ENCODE assay signal across 17 mouse cellular contexts in genomic region chr2:118029470-118030108, GRCm38 (mm10).
DNase-seq lines count a peak whose midpoint lies in the region; ATAC-seq and TF ChIP-seq lines count a peak whose summit lies in the region.
"Had no signal": no experiment of that assay in that cellular context is flagged by ENCODE, and none has a peak within 500 bp of the region (broad histone marks: within the 10 kb centered on the region; RNA-seq: fewer than 3 reads in every experiment).

No protein-coding gene starts in this region.

- H3K27me3 ChIP-seq in intestine, embryonic 15.5 days (replicated peaks), result no peaks in the 10 kb centered on the region
- no peaks in the 10 kb centered on the region for H3K27me3 ChIP-seq in intestine, postnatal 0 days (replicated peaks; ENCODE audit: control insufficient read depth, insufficient read depth, low read length)
- H3K27me3 ChIP-seq in lung, postnatal 0 days (replicated peaks; ENCODE audit: insufficient read depth, low read length), result no peaks in the 10 kb centered on the region
- H3K27me3 ChIP-seq in intestine, embryonic 16.5 days (replicated peaks; ENCODE audit: control insufficient read depth, insufficient read depth, low read length), result no peaks in the 10 kb centered on the region
- H3K27me3 ChIP-seq: CH12.LX; embryonic facial prominence, embryonic 13.5 days; forebrain, embryonic 13.5 days; heart, embryonic 12.5 days; hindbrain, embryonic 15.5 days; Patski had no signal

- no peak overlapping the region for H3K4me2 ChIP-seq in intestine, embryonic 15.5 days (replicated peaks)
- H3K4me2 ChIP-seq in intestine, postnatal 0 days (replicated peaks; ENCODE audit: low read depth), result no peak overlapping the region
- no peak overlapping the region for H3K4me2 ChIP-seq in lung, postnatal 0 days (replicated peaks; ENCODE audit: low read depth, low read length)
- no peak overlapping the region for H3K4me2 ChIP-seq in intestine, embryonic 16.5 days (ENCODE audit: low read depth, low read length)
- H3K4me2 ChIP-seq: embryonic facial prominence, embryonic 13.5 days; forebrain, embryonic 13.5 days; heart, embryonic 12.5 days; hindbrain, embryonic 15.5 days had no signal

- no peak for TF ChIP-seq EP300 in lung, postnatal 0 days (IDR thresholded peaks at IDR 0.05)

- peak; percentile 56 for DNase-seq in lung, postnatal 0 days (ENCODE audit: low spot score)
- DNase-seq in lung, postnatal 36 days, result no peak
- no peak for DNase-seq in layer of hippocampus, adult 9-10 months (ENCODE audit: low spot score)
- DNase-seq: cerebellum, adult 18-20 months; cerebellum, adult 9-11 months; cerebellum, postnatal 36 days had no signal

- no peak overlapping the region for H3K9ac ChIP-seq in intestine, embryonic 15.5 days
- H3K9ac ChIP-seq in intestine, postnatal 0 days (ENCODE audit: low read depth, low read length), result no peak overlapping the region
- no peak overlapping the region for H3K9ac ChIP-seq in lung, postnatal 0 days (replicated peaks; ENCODE audit: low read depth)
- no peak overlapping the region for H3K9ac ChIP-seq in intestine, embryonic 16.5 days (ENCODE audit: low read depth, low read length)
- H3K9ac ChIP-seq: embryonic facial prominence, embryonic 13.5 days; forebrain, embryonic 13.5 days; heart, embryonic 12.5 days; hindbrain, embryonic 15.5 days had no signal

- H3K4me3 ChIP-seq in intestine, embryonic 15.5 days (replicated peaks), result no peak overlapping the region
- no peak overlapping the region for H3K4me3 ChIP-seq in intestine, postnatal 0 days (ENCODE audit: low read depth, low read length)
- H3K4me3 ChIP-seq in lung, postnatal 0 days (ENCODE audit: low read depth, low read length), result no peak overlapping the region
- H3K4me3 ChIP-seq in intestine, embryonic 16.5 days (ENCODE audit: low read length), result no peak overlapping the region
- H3K4me3 ChIP-seq: embryonic facial prominence, embryonic 13.5 days; forebrain, embryonic 13.5 days; heart, embryonic 12.5 days; hindbrain, embryonic 10.5 days; hindbrain, embryonic 15.5 days had no signal

- ATAC-seq in intestine, embryonic 15.5 days, result 0 out of 2 replicates have a peak, but pooled peaks have one; percentile 43
- ATAC-seq in intestine, postnatal 0 days, result no peak
- ATAC-seq in lung, postnatal 0 days, result peak; percentile 54; the same call in 1 of the 2 replicates
- ATAC-seq in intestine, embryonic 16.5 days, result no peak; the same call in 1 of the 2 replicates
- ATAC-seq: activated CD4-positive, CD25-positive, alpha-beta regulatory T cell, adult 4 months; forebrain, embryonic 13.5 days; Patski had no signal

- WGBS in intestine, embryonic 15.5 days, result 49% methylated on average over 1 of the region's 1 CpGs
- WGBS in intestine, postnatal 0 days, result 54% methylated on average over 1 of the region's 1 CpGs
- WGBS in lung, postnatal 0 days, result 48% methylated on average over 1 of the region's 1 CpGs
- WGBS in intestine, embryonic 16.5 days, result 54% methylated on average over 1 of the region's 1 CpGs

- no peaks in the 10 kb centered on the region for H3K9me3 ChIP-seq in intestine, embryonic 15.5 days
- no peaks in the 10 kb centered on the region for H3K9me3 ChIP-seq in intestine, postnatal 0 days (ENCODE audit: control insufficient read depth)
- no peaks in the 10 kb centered on the region for H3K9me3 ChIP-seq in lung, postnatal 0 days (ENCODE audit: low read length)
- H3K9me3 ChIP-seq in intestine, embryonic 16.5 days (ENCODE audit: control insufficient read depth, low read length), result no peaks in the 10 kb centered on the region
- H3K9me3 ChIP-seq: embryonic facial prominence, embryonic 13.5 days; forebrain, embryonic 13.5 days; heart, embryonic 12.5 days; hindbrain, embryonic 10.5 days; hindbrain, embryonic 15.5 days had no signal

- H3K4me1 ChIP-seq in intestine, embryonic 15.5 days (replicated peaks), result no peaks in the 10 kb centered on the region
- no peaks in the 10 kb centered on the region for H3K4me1 ChIP-seq in intestine, postnatal 0 days (replicated peaks; ENCODE audit: control insufficient read depth, insufficient read depth, low read length)
- no peaks in the 10 kb centered on the region; the same call in 1 of the 2 replicates for H3K4me1 ChIP-seq in lung, postnatal 0 days (ENCODE audit: insufficient read depth, low read depth, low read length)
- H3K4me1 ChIP-seq in intestine, embryonic 16.5 days (ENCODE audit: control insufficient read depth, insufficient read depth, low read length), result no peaks in the 10 kb centered on the region
- H3K4me1 ChIP-seq: forebrain, embryonic 13.5 days; heart, embryonic 12.5 days; hindbrain, embryonic 10.5 days; hindbrain, embryonic 15.5 days had no signal

- no peaks in the 10 kb centered on the region for H3K36me3 ChIP-seq in intestine, embryonic 15.5 days
- H3K36me3 ChIP-seq in intestine, postnatal 0 days (ENCODE audit: control insufficient read depth, insufficient read depth), result no peaks in the 10 kb centered on the region
- no peaks in the 10 kb centered on the region for H3K36me3 ChIP-seq in lung, postnatal 0 days (ENCODE audit: insufficient read depth, low read length)
- no peaks in the 10 kb centered on the region for H3K36me3 ChIP-seq in intestine, embryonic 16.5 days (ENCODE audit: control insufficient read depth, insufficient read depth, low read length)
- H3K36me3 ChIP-seq: embryonic facial prominence, embryonic 13.5 days; heart, embryonic 12.5 days; hindbrain, embryonic 10.5 days; hindbrain, embryonic 15.5 days had no signal

- H3K27ac ChIP-seq in intestine, embryonic 15.5 days, result no peak overlapping the region
- no peak overlapping the region for H3K27ac ChIP-seq in intestine, postnatal 0 days (ENCODE audit: low read depth, low read length)
- no peak overlapping the region for H3K27ac ChIP-seq in lung, postnatal 0 days (ENCODE audit: low read length)
- H3K27ac ChIP-seq in intestine, embryonic 16.5 days (ENCODE audit: low read length), result peak overlapping the region; percentile 26; the same call in 1 of the 2 replicates
- H3K27ac ChIP-seq: embryonic facial prominence, embryonic 13.5 days; forebrain, embryonic 13.5 days; hindbrain, embryonic 10.5 days; hindbrain, embryonic 15.5 days had no signal

- TF ChIP-seq CTCF in intestine, postnatal 0 days (IDR thresholded peaks at IDR 0.05; ENCODE audit: low read depth), result no peak
- TF ChIP-seq CTCF in lung, postnatal 0 days (IDR thresholded peaks at IDR 0.05), result no peak

Comparison
In these comparisons a context has a peak if more than half of its experiments do, and no peak if none do; other contexts are left out.
1. ATAC-seq: peak in intestine, embryonic 15.5 days (single experiment) and lung, postnatal 0 days (single experiment); none in intestine, postnatal 0 days (single experiment) and intestine, embryonic 16.5 days (single experiment).